Mouse (Mus musculus) liver, embryonic 14.5 days (tissue): ENCODE measurements around the gene Odf3l2. TPM values are rescaled to one million over a fixed set of nuclear protein-coding genes. Genes with fewer than 3 reads are reported as not detected.

Experiments used
- ATAC-seq: fragments of 200-750 bp; cut with Nextera tagmentation; 2 replicates; pipeline ENCODE4 v1.8.0; 2017; ENCODE audit warnings: moderate number of reproducible peaks, mild to moderate bottlenecking, moderate library complexity; ENCODE audit not compliant: insufficient read depth
- DNase-seq, 3 experiments: peaks; one replicate each; pipeline ENCODE4 v3.0.0-alpha.2; 2012 to 2013; ENCODE audit warnings: low read depth in 3 of 3, low spot score in 3 of 3
- H3K27ac ChIP-seq: fragments of 300-500 bp; sonication (generic); 2 replicates; pipeline ENCODE4 v1.5.1; 2014; ENCODE audit warnings: moderate library complexity, mild to moderate bottlenecking, control low read depth, inconsistent platforms
- H3K27me3 ChIP-seq: fragments of 300-500 bp; sonication (generic); 2 replicates; pipeline ENCODE4 v1.6.1; 2014; ENCODE audit warnings: mild to moderate bottlenecking, low read length, moderate library complexity; ENCODE audit not compliant: control insufficient read depth, insufficient read depth
- H3K36me3 ChIP-seq: fragments of 300-500 bp; sonication (generic); replicated peaks from 2 replicates; pipeline ENCODE4 v1.6.1; 2014; ENCODE audit warnings: low read depth; ENCODE audit not compliant: control insufficient read depth, insufficient read depth
- H3K4me1 ChIP-seq, 2 experiments: fragments of 200-500 bp in 1 of 2; fragments of 300-500 bp in 1 of 2; sonication (generic) in 1 of 2; replicated peaks; 2 replicates each; pipeline ENCODE4 v1.6.1; 2012 to 2014; ENCODE audit warnings: antibody characterized with exemption in 1 of 2, inconsistent platforms in 1 of 2, low read length in 1 of 2; ENCODE audit not compliant: control insufficient read depth in 2 of 2, insufficient read depth in 2 of 2
- H3K4me2 ChIP-seq: fragments of 300-500 bp; sonication (generic); 2 replicates; pipeline ENCODE4 v1.6.1; 2014; ENCODE audit warnings: low read depth, mild to moderate bottlenecking, control low read depth, moderate library complexity
- H3K4me3 ChIP-seq, 2 experiments: fragments of 200-500 bp in 1 of 2; fragments of 300-500 bp in 1 of 2; sonication (generic) in 1 of 2; 2 replicates each; pipeline ENCODE4 v1.5.1; 2012 to 2014; ENCODE audit warnings: low read depth in 2 of 2, low read length in 2 of 2, mild to moderate bottlenecking in 2 of 2, control low read depth in 1 of 2, inconsistent platforms in 1 of 2, moderate library complexity in 1 of 2; ENCODE audit not compliant: insufficient read depth in 1 of 2
- H3K9ac ChIP-seq: fragments of 300-500 bp; sonication (generic); replicated peaks from 2 replicates; pipeline ENCODE4 v1.6.1; 2014; ENCODE audit warnings: mild to moderate bottlenecking, control low read depth, moderate library complexity
- H3K9me3 ChIP-seq: fragments of 300-500 bp; sonication (generic); 2 replicates; pipeline ENCODE4 v1.6.1; 2016; ENCODE audit warnings: low read length, mixed read lengths; ENCODE audit not compliant: control insufficient read depth
- CTCF ChIP-seq: IDR thresholded peaks from 2 replicates; pipeline ENCODE4 v1.5.1; 2016; ENCODE audit warnings: antibody characterized with exemption, low read depth, control low read depth
- EP300 ChIP-seq: IDR thresholded peaks from 2 replicates; pipeline ENCODE4 v1.6.1; 2016; ENCODE audit warnings: antibody characterized with exemption, low read depth
- WGBS: fragments of 180-500 bp; shearing (Covaris S2); extraction: QIAGEN DNeasy Blood & Tissue Kit; methylation state at CpG from one replicate; pipeline ENCODE4 v1.1.7; 2014; ENCODE audit not compliant: insufficient replicate concordance; 5-methylcytosine and 5-hydroxymethylcytosine counted together
- polyA plus RNA-seq, 2 experiments: library from polyadenylated mRNA; depleted of rRNA in 1 of 2; stranded (reverse) in 1 of 2; unstranded in 1 of 2; fragments of >200 nt; fragmentation: Nextera tagmentation in 1 of 2; extraction: Ambion mirVana in 1 of 2; gene quantifications; 2 replicates each; pipeline versions ENCODE4 v1.2.1 to v1.2.3; 2012 to 2014

The Odf3l2 gene
- polyA plus RNA-seq, 2 experiments, result not detected

GRCm38 (mm10) chr10:79611296-79611695, 34.2 kb downstream of the Odf3l2 start:
- H3K9me3 ChIP-seq, result no peaks in the 10 kb centered on the region
- H3K36me3 ChIP-seq, result no peaks in the 10 kb centered on the region
- no peak for TF ChIP-seq EP300
- TF ChIP-seq CTCF, result no peak
- 39% methylated on average over 5 of the region's 5 CpGs for WGBS
- no peak for ATAC-seq
- H3K27me3 ChIP-seq, result peaks cover 23% of the 10 kb centered on the region
- H3K4me2 ChIP-seq, result no peak overlapping the region
- no peak overlapping the region for H3K4me3 ChIP-seq
- H3K27ac ChIP-seq, result no peak overlapping the region
- no peak overlapping the region for H3K9ac ChIP-seq
- H3K4me1 ChIP-seq, result no peaks in the 10 kb centered on the region
- DNase-seq, result no peak

DNA sequence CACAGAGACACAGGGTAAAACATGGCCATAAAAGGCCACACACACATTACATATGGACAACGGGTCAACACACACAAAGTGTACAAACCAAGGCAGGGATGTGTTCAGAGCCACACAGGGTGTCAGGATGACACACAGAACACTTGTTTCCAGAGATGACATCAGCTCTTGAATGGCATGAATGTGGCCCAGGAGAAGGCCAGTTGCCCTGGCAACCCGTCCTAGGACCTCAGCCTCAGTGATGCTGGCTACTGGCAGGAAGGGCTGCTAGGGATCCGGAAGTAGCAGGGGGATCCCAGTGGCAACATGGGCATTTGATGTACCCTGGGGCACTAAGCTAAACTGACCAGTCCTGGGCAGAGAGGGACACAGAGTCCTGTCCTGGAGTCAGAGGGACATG, 36.3 kb downstream of the Odf3l2 start:
- ATAC-seq (no peak), DNase-seq (no peak)
- 57% methylated on average over 3 of the region's 3 CpGs for WGBS
- H3K9me3 ChIP-seq, result no peaks in the 10 kb centered on the region
- no peak overlapping the region for H3K4me3 ChIP-seq
- no peak overlapping the region for H3K4me2 ChIP-seq
- H3K4me1 ChIP-seq, result no peaks in the 10 kb centered on the region
- TF ChIP-seq EP300, result no peak
- peaks cover 23% of the 10 kb centered on the region for H3K27me3 ChIP-seq
- H3K27ac ChIP-seq, result no peak overlapping the region
- H3K36me3 ChIP-seq, result no peaks in the 10 kb centered on the region
- no peak overlapping the region for H3K9ac ChIP-seq

DNA sequence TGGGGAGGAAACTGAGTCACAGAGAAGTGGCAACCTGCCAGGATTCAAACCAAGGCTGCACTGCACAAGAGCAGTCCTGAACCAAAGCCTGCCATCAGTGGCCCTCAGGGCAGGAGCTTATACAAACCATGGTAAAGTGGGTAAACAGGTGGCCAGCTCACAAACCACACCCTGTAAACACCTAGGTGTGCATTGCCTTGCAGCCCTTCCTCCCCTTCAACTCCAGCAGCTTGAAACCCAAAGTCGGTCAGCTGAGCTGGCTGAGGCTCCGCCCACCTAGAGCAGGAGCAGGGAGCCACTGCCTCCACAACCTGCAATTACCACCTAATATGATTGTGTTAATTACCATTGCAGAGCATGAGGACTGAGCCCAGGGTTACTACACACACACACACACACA, 37.6 kb downstream of the Odf3l2 start:
- Histone ChIP-seq H3K4me3 (no peak overlapping the region), H3K9me3 (no peaks in the 10 kb centered on the region), H3K27me3 (peaks cover 12% of the 10 kb centered on the region), H3K36me3 (no peaks in the 10 kb centered on the region), H3K4me1 (no peaks in the 10 kb centered on the region), H3K9ac (no peak overlapping the region), H3K27ac (no peak overlapping the region), H3K4me2 (no peak overlapping the region)
- ATAC-seq, result no peak
- no peak for DNase-seq
- TF ChIP-seq EP300 (no peak), CTCF (no peak)
- WGBS, result 28% methylated on average over 2 of the region's 2 CpGs

GRCm38 (mm10) chr10:79606537-79606936, 39.0 kb downstream of the Odf3l2 start:
- TF ChIP-seq EP300 (no peak), CTCF (no peak)
- no peak overlapping the region for H3K27ac ChIP-seq
- H3K9ac ChIP-seq, result no peak overlapping the region
- H3K36me3 ChIP-seq, result no peaks in the 10 kb centered on the region
- H3K4me2 ChIP-seq, result no peak overlapping the region
- no peak overlapping the region for H3K4me3 ChIP-seq
- no peaks in the 10 kb centered on the region; the same call in 1 of the 2 replicates for H3K27me3 ChIP-seq
- no peaks in the 10 kb centered on the region for H3K4me1 ChIP-seq
- H3K9me3 ChIP-seq, result no peaks in the 10 kb centered on the region
- 51% methylated on average over 4 of the region's 4 CpGs for WGBS
- ATAC-seq (no peak), DNase-seq (no peak)

DNA sequence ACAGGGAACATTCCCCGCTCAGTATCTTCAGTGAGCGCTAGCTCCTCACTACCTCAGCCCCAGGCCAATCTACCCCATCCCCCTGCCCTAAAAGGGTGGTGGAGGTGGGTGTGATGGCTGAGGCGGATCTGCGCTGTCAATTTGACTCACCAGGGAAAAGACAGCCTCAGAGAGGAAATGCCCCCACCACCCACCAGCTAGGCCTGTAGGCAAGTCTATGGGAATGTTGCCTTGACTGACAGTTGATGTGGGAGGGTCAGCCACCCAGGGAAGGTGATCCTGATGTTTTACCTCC, 47.7 kb downstream of the Odf3l2 start:
- H3K4me2 ChIP-seq, result no peak overlapping the region
- H3K27ac ChIP-seq, result no peak overlapping the region
- TF ChIP-seq CTCF (no peak), EP300 (no peak)
- no peaks in the 10 kb centered on the region for H3K9me3 ChIP-seq
- H3K4me1 ChIP-seq, result no peaks in the 10 kb centered on the region
- no peaks in the 10 kb centered on the region; the same call in 1 of the 2 replicates for H3K27me3 ChIP-seq
- H3K36me3 ChIP-seq, result no peaks in the 10 kb centered on the region
- DNase-seq, result no peak
- no peak overlapping the region for H3K9ac ChIP-seq
- no peak for ATAC-seq
- H3K4me3 ChIP-seq, result no peak overlapping the region
- WGBS, result 67% methylated on average over 4 of the region's 4 CpGs
